Mouse (Mus musculus) olfactory bulb, adult 2 months (tissue): Measurements from ENCODE around the gene Mbd3l2.

Experiments used
- CTCF ChIP-seq: fragments of 200-500 bp; IDR thresholded peaks from 2 replicates; pipeline ENCODE4 v1.5.1; 2012; ENCODE audit warnings: low read depth, mild to moderate bottlenecking, low read length, moderate library complexity; ENCODE audit not compliant: insufficient read depth
- POLR2A ChIP-seq: fragments of 200-500 bp; IDR thresholded peaks from 2 replicates; pipeline ENCODE4 v1.6.1; 2012; ENCODE audit warnings: mild to moderate bottlenecking, low read depth, low read length, moderate library complexity; ENCODE audit not compliant: insufficient read depth

- TF ChIP-seq CTCF (no peak), POLR2A (no peak)
Measured at GRCm38 (mm10) chr9:18431687-18432086, 1.2 kb downstream of the Mbd3l2 start.
